Mouse (Mus musculus) hindbrain, embryonic 15.5 days (tissue): ENCODE measurements around the gene Rassf3. TPM values are rescaled to one million over a fixed set of nuclear protein-coding genes. Genes with fewer than 3 reads are reported as not detected.

ENCODE experiments used
- ATAC-seq: fragments of 200-750 bp; cut with Nextera tagmentation; 2 replicates; pipeline ENCODE4 v1.8.0; 2017; ENCODE audit warnings: low read depth, moderate number of reproducible peaks, moderate TSS enrichment; ENCODE audit not compliant: low FRiP score
- H3K27ac ChIP-seq: fragments of 300-500 bp; sonication (generic); replicated peaks from 2 replicates; pipeline ENCODE4 v1.5.1; 2015; ENCODE audit warnings: mild to moderate bottlenecking, inconsistent platforms
- H3K27me3 ChIP-seq: fragments of 300-500 bp; sonication (generic); 2 replicates; pipeline ENCODE4 v1.6.1; 2015; ENCODE audit warnings: control low read depth, inconsistent platforms
- H3K36me3 ChIP-seq: fragments of 300-500 bp; sonication (generic); 2 replicates; pipeline ENCODE4 v1.6.1; 2015; ENCODE audit warnings: control low read depth, inconsistent platforms
- H3K4me1 ChIP-seq: fragments of 300-500 bp; sonication (generic); replicated peaks from 2 replicates; pipeline ENCODE4 v1.6.1; 2015; ENCODE audit warnings: control low read depth, inconsistent platforms
- H3K4me2 ChIP-seq: fragments of 300-500 bp; sonication (generic); 2 replicates; pipeline ENCODE4 v1.6.1; 2015; ENCODE audit warnings: moderate library complexity, mild to moderate bottlenecking, inconsistent platforms
- H3K4me3 ChIP-seq: fragments of 300-500 bp; sonication (generic); 2 replicates; pipeline ENCODE4 v1.5.1; 2015; ENCODE audit warnings: mild to moderate bottlenecking, inconsistent platforms
- H3K9ac ChIP-seq: fragments of 300-500 bp; sonication (generic); 2 replicates; pipeline ENCODE4 v1.6.1; 2015; ENCODE audit warnings: inconsistent platforms
- H3K9me3 ChIP-seq: fragments of 300-500 bp; sonication (generic); 2 replicates; pipeline ENCODE4 v1.6.1; 2016; ENCODE audit warnings: control low read depth, inconsistent platforms
- WGBS: fragments of 180-500 bp; shearing (Covaris S2); methylation state at CpG from one replicate; pipeline ENCODE4 v1.1.7; 2015; 5-methylcytosine and 5-hydroxymethylcytosine counted together
- polyA plus RNA-seq: library from polyadenylated mRNA; unstranded; fragments of >200 nt; fragmentation: Nextera tagmentation; extraction: Ambion mirVana; gene quantifications from 2 replicates; pipeline ENCODE4 v1.2.1, GENCODE M21; 2015

Rassf3 gene
- polyA plus RNA-seq, 1 experiment from 2014 or later: 5.1 TPM

DNA sequence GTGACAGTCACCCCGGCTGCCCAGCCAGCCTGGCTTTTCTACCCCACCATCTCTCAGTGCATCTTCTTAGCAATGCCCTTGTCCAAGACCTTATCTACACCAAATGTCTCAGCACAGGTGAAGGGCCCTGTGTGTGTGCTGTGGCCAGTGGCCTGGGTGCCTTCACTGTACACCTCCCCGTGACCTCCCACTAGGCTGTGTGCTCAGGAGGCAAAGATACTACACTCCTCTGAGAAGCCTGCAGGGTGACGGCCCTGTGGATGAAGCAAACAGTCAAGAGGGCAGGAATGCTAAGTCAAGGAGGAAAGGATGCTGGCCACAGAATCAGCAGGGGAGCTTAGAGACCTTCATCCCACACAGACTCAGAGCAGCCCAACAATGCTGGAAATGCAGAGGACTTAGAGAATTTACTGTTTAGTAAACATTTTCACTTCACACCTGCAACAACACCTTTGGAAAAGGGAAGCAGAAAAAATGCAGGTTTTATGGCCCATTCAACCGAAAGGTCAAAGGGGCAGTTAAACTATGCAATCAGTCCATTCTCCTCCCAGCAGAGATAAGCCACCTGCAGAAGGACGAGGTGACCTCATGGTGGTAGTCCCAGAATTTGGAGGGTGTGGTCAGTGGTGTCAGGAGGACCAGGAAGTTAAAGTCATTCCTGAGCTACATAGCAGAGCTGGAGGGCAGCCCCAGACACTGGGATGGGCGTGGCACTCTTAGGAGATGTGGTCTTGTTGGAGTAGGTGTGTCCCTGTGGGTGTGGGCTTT, 21.3 kb downstream of the Rassf3 start:
- WGBS: 80% methylated on average over 6 of the region's 6 CpGs
- Histone ChIP-seq H3K27ac (no peak overlapping the region), H3K4me2 (no peak overlapping the region)

DNA sequence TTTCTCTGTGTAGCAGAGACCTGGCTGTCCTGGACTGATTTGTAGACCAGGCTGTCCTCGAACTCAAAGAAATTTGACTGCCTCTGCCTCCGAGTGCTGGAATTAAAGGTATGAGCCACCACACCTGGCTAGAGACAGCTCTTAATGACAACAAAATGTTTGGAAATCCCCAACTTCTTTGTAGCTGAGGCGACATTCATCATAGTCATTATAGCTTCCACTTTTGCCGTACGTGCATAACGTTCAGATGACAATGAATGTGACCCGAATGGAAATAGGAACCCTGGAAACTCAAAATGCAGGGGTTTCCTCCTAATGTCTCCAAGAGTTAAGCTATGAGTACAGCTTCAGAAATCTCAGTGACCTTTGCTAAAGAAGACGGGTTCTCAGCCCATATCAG, 22.1 kb downstream of the Rassf3 start:
- Histone ChIP-seq H3K36me3 (no peaks in the 10 kb centered on the region), H3K27me3 (no peaks in the 10 kb centered on the region), H3K4me1 (peaks cover 2% of the 10 kb centered on the region; the same call in 1 of the 2 replicates), H3K9ac (no peak overlapping the region), H3K4me2 (no peak overlapping the region), H3K4me3 (no peak overlapping the region), H3K9me3 (no peaks in the 10 kb centered on the region), H3K27ac (no peak overlapping the region)
- 83% methylated on average over 8 of the region's 8 CpGs for WGBS
- no peak for ATAC-seq

More for the DNA sequence above, 21.3 kb downstream of the Rassf3 start:
- Histone ChIP-seq H3K36me3 (no peaks in the 10 kb centered on the region), H3K4me1 (peaks cover 11% of the 10 kb centered on the region; the same call in 1 of the 2 replicates), H3K9ac (no peak overlapping the region), H3K9me3 (no peaks in the 10 kb centered on the region), H3K27me3 (no peaks in the 10 kb centered on the region), H3K4me3 (no peak overlapping the region)
- no peak for ATAC-seq

DNA sequence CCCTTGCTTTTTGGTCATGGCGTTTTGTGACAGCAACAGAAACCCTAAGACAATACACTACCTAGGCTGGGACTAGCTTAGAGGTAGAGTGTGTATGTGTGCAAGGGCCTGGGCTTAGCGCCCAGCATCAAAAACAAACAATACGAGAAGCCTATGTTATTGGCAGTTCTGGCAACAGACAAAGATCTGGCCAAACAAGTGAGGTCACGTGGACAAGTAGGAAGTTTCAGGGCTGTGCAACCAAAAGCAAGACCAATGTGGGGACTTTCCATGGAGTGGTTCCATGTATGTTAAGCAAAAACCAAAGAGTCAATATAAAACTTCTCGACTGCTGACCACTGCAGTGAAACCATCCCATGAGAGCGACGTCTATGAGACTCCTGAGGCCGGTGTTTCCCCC, 30.3 kb downstream of the Rassf3 start:
- Histone ChIP-seq H3K36me3 (no peaks in the 10 kb centered on the region), H3K4me2 (no peak overlapping the region), H3K4me1 (peaks cover 8% of the 10 kb centered on the region; the same call in 1 of the 2 replicates), H3K4me3 (no peak overlapping the region), H3K27ac (no peak overlapping the region), H3K27me3 (no peaks in the 10 kb centered on the region), H3K9ac (no peak overlapping the region), H3K9me3 (no peaks in the 10 kb centered on the region)
- 89% methylated on average over 8 of the region's 8 CpGs for WGBS
- no peak for ATAC-seq

DNA sequence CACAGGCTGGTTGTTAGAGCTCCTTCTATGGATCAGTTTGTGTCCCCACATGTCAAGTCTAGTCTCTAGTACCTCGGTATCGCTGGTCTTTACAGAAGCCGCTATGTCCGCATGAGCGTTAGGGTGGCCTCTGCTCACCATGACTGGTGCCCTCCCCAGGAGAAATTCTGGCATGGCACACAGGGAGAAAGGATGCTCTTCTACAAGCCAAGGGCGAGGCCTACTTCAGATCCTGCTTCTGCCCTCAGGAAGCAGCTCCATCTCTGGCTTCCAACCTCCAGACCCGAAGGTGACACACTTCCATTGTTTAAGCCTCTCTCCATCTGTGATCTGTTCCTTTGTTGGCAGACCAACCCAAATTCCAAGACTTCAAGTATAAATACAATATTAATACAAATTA, 31.9 kb downstream of the Rassf3 start:
- no peak overlapping the region for H3K4me2 ChIP-seq
- no peak overlapping the region for H3K4me3 ChIP-seq
- H3K36me3 ChIP-seq: no peaks in the 10 kb centered on the region
- H3K27me3 ChIP-seq: no peaks in the 10 kb centered on the region
- H3K27ac ChIP-seq: no peak overlapping the region
- no peak overlapping the region for H3K9ac ChIP-seq
- WGBS: 96% methylated on average over 7 of the region's 7 CpGs
- ATAC-seq: no peak
- H3K9me3 ChIP-seq: no peaks in the 10 kb centered on the region
- H3K4me1 ChIP-seq: peaks cover 8% of the 10 kb centered on the region; the same call in 1 of the 2 replicates

DNA sequence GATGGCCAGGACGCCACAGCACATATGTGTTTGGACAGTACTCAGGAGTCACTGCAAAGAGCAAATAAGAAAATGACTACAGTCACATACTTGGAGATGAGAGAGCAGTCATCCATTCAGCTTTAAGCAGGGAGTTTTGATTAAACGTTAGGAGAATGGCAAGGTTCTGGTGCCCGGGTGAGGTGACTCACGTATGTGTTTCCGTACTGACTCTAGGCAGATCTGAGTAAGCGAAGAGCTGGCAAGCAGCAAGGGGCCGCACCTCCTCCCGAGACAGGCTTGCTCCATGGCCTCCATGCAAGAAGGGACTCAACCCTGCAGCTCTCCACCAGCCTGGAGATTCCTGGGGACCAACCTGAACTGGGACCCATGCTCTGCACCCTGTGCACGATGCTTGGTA, 32.4 kb downstream of the Rassf3 start:
- H3K27ac ChIP-seq: no peak overlapping the region
- H3K4me1 ChIP-seq: peaks cover 8% of the 10 kb centered on the region; the same call in 1 of the 2 replicates
- 91% methylated on average over 9 of the region's 9 CpGs for WGBS
- no peak overlapping the region for H3K9ac ChIP-seq
- H3K36me3 ChIP-seq: no peaks in the 10 kb centered on the region
- no peak for ATAC-seq
- no peak overlapping the region for H3K4me2 ChIP-seq
- H3K4me3 ChIP-seq: no peak overlapping the region
- no peaks in the 10 kb centered on the region for H3K27me3 ChIP-seq
- no peaks in the 10 kb centered on the region for H3K9me3 ChIP-seq

DNA sequence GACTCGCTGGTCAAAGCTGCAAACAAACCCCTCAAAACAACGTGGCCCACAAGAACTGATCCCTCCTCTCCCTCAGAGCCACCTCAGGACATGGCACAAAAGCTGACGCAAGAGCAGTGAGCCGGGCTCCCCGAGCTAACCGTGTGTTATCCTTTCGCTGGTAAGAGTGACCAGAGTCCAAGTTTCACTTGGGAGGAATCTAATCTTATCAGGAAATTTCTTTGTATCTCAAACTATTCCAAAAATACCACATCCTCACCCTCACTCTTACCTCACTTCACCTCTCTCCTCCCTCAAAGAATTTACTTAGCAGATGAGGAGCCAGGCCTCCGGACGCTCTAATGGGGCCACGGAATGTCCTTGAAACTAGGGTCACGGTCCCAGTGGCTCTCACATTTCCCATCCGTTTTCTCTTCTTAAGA, 36.8 kb downstream of the Rassf3 start:
- Histone ChIP-seq H3K36me3 (no peaks in the 10 kb centered on the region), H3K4me1 (no peaks in the 10 kb centered on the region), H3K27me3 (no peaks in the 10 kb centered on the region), H3K9me3 (no peaks in the 10 kb centered on the region), H3K9ac (no peak overlapping the region), H3K27ac (no peak overlapping the region), H3K4me2 (no peak overlapping the region), H3K4me3 (no peak overlapping the region)
- WGBS: 87% methylated on average over 12 of the region's 12 CpGs
- ATAC-seq: no peak

DNA sequence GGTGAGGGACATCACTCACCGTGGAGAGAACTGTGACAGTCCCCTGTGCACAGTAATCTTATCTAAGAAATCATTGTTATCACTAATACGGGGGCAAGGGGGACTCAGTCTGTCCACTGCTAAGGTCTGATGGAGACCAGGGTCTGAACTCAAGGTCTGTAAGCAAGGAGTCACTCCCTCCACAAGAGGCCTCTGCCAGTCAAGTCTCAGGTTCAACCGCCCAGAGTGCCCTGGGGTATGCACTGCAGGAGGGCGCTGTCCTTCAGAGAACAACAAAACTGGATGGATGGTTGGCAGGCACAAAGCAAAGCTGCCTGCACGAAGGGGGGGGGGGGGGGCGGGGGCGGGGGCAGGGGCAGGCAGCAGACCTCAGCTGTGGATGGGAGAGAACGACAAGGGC, 38.0 kb downstream of the Rassf3 start:
- Histone ChIP-seq H3K36me3 (no peaks in the 10 kb centered on the region), H3K9ac (no peak overlapping the region), H3K4me1 (peaks cover 4% of the 10 kb centered on the region)

DNA sequence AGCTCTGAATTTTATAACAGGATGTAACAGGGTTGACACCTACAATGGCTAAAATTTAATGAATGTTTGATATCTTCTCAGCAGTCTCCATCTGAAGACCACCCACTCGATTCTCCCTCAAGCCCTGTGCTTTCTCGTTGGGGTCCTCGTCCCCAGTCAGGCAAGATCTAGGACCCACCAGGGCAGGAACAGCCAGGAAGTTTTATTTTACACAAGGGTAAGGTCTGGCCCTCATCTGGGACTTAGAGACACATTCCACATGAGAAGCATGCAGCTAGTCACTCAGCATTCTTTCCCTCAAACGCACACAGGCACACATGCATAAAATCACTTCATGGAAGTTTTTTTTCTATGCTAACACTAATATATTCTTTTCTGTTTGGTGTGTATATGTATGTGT, 39.5 kb downstream of the Rassf3 start:
- H3K9ac ChIP-seq: no peak overlapping the region
- no peak overlapping the region for H3K4me2 ChIP-seq
- H3K9me3 ChIP-seq: no peaks in the 10 kb centered on the region
- no peaks in the 10 kb centered on the region for H3K27me3 ChIP-seq
- H3K27ac ChIP-seq: no peak overlapping the region
- no peak overlapping the region for H3K4me3 ChIP-seq
- no peaks in the 10 kb centered on the region for H3K36me3 ChIP-seq
- 78% methylated on average over 4 of the region's 4 CpGs for WGBS
- peaks cover 17% of the 10 kb centered on the region for H3K4me1 ChIP-seq
- ATAC-seq: no peak

More for the DNA sequence above, 38.0 kb downstream of the Rassf3 start:
- 61% methylated on average over 6 of the region's 8 CpGs for WGBS
- H3K27me3 ChIP-seq: no peaks in the 10 kb centered on the region
- no peak overlapping the region for H3K4me3 ChIP-seq
- no peaks in the 10 kb centered on the region for H3K9me3 ChIP-seq
- H3K27ac ChIP-seq: no peak overlapping the region
- no peak overlapping the region for H3K4me2 ChIP-seq
- ATAC-seq: no peak

DNA sequence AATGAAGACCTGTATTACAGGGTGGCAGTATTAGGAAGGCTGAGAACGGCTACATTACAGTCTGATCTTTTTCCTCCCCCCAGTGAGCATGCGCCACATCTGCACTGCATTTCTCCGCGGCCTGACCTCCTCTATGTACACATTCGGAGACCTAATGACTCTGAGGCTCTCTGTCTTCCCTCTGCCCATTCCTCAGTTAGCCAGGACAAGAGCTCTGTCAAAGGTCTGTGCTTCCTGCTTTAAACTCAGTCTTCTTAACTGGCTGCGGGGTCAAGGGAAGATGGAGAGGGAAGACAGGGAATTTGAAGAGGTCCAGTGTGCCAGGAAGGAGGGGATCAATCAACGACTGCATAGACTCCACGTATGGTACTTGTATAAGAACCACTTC, 39.9 kb downstream of the Rassf3 start:
- Histone ChIP-seq H3K27me3 (no peaks in the 10 kb centered on the region), H3K9ac (no peak overlapping the region), H3K4me3 (no peak overlapping the region), H3K36me3 (no peaks in the 10 kb centered on the region), H3K4me1 (peaks cover 17% of the 10 kb centered on the region), H3K4me2 (no peak overlapping the region), H3K27ac (no peak overlapping the region), H3K9me3 (no peaks in the 10 kb centered on the region)
- no peak for ATAC-seq
- 63% methylated on average over 8 of the region's 8 CpGs for WGBS

DNA sequence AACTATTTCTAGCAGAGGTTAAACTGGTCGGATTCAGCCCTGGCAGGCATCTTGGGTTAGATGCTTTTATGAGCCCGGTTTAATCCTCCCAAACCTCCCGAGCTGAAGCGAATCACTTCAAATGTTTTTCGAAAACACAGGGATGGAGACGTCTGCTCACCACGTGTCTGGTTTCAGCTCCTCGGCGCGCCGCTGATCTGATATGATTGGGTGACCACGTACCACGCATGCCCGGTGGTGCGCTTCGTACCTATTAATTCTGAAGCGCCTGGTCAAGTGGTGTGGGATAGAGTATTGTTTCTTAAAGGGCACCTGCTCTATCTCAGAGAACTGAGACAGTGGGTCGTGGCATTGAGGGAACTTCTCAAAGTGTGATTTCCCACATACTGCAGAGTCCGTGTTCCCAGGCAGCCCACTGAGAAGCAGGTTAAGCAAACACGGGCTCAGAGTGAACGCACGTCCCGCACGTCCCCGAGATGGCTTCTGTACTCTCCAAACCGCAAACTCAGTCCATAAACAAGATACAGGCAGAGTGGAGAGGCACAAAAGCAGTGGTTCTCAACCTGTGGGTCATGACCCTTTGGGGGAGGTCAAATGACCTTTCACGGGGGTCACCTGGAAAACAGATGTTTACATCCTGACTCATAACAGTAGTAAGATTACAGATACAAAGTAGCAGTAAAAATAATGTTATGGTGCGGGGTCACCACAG, 40.4 kb downstream of the Rassf3 start:
- Histone ChIP-seq H3K4me2 (no peak overlapping the region), H3K27me3 (no peaks in the 10 kb centered on the region), H3K36me3 (no peaks in the 10 kb centered on the region), H3K27ac (no peak overlapping the region), H3K9me3 (no peaks in the 10 kb centered on the region), H3K9ac (no peak overlapping the region), H3K4me3 (no peak overlapping the region), H3K4me1 (peaks cover 20% of the 10 kb centered on the region)
- 80% methylated on average over 28 of the region's 28 CpGs for WGBS
- no peak for ATAC-seq

DNA sequence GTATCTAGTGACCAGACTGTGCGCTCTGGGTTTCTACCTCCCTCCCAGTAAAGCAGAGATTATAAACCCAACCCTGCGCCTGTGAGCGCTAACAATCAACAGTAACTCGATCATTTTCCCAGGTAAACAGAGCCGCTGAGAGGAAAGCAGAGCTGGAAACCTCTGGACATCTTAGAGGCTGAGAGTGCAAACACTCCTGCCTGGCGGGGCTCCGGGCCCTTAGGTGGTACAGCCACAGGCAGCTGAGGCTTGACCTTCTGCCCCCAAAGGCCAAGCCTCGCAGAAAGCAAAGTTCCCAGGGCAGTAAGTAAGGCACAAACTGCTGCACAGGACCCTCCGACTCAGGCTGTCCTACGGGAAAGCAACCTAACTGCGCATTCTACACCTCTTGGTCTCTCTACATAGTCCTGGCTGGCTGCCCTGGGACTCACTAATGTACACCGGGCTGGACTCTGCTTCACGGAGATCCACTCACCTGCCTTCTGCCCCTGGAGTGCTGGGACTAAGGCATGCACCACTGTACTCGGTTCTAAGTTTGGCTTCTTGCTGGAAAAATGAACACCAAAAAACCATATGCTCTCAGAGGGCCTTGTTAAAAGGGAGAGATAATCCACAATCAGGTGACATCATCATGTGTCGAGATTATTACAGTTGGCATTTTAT, 41.6 kb downstream of the Rassf3 start:
- ATAC-seq: no peak

DNA sequence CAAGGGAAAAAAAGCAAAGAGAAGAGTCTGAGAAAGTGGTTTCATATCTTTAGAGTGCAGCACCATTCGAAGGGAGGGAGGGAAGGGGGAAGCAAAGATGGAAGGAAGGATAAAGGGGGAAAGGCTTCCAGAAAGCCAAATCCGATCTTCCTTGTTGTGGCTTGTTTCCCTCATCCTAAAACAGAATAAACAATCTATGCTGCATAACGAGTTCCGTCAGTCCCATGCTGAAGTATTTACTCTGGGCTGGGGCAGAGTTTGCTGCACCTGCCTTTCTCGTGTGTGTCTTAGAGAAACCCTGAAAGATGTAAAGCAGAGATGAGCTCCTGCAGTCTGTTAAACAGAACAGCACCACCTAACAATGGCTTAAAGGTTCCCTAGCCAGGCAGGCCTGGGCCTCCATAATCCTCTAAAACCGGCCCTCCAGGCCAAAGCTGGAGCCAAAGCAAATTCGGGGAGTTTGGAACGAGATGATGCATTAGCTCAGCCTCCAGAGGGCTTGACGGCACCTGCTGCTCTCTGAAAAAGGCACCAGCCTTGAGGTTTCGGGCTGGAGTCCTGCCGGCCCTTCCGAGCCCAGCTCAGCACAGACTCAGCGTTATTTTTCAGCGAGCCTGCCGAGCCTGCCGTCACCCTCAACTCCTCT, 43.4 kb downstream of the Rassf3 start:
- no peaks in the 10 kb centered on the region for H3K36me3 ChIP-seq
- H3K27me3 ChIP-seq: no peaks in the 10 kb centered on the region
- H3K9me3 ChIP-seq: no peaks in the 10 kb centered on the region
- H3K4me2 ChIP-seq: no peak overlapping the region
- H3K4me3 ChIP-seq: no peak overlapping the region
- H3K27ac ChIP-seq: peak overlapping the region; percentile 75
- ATAC-seq: no peak
- H3K9ac ChIP-seq: no peak overlapping the region
- H3K4me1 ChIP-seq: peaks cover 41% of the 10 kb centered on the region
- WGBS: 29% methylated on average over 16 of the region's 16 CpGs

More for the DNA sequence above, 41.6 kb downstream of the Rassf3 start:
- Histone ChIP-seq H3K4me2 (no peak overlapping the region), H3K36me3 (no peaks in the 10 kb centered on the region), H3K27ac (no peak overlapping the region), H3K27me3 (no peaks in the 10 kb centered on the region), H3K4me3 (no peak overlapping the region), H3K9me3 (no peaks in the 10 kb centered on the region), H3K9ac (no peak overlapping the region), H3K4me1 (peaks cover 31% of the 10 kb centered on the region)
- WGBS: 86% methylated on average over 15 of the region's 15 CpGs
